Mouse (Mus musculus): Measurements from ENCODE around the gene Tmem160.

The Tmem160 gene

DNA sequence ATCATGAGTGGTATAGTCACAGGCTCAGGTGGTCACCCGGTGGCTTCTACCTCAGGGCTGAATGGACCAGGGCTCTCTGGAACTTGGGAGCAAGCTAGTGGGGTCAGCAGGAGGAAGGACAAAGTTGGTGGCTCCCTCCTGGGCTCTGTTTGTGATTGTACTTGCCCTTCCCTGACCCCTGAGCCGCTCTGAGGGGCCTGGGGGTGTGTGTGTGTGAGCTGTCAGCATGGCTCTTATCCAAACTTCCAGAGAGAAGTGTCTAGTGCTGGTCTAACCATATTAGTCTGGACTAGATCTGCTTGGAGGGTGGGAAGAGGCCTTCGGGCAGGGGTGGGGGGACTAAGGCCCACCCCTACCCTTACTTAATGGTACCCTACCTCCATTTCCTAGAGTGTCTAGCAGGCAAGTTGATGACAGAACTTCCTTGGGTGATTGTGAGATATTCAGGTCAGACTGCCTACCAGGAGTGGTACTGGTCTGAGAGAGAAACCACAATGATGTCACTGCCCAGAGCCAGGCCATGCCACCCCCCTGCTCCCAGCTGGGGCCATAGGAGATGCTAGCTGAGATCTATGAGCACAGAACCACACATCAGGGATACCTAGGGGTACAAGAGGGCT, 19.1 kb upstream of the Tmem160 start:
- in situ Hi-C loops (cut with MboI; ENCODE audit: unreplicated experiment in 2 of 2) = loop anchor here (5.0 kb wide), 1 partner anchor 36 kb away; no protein-coding TSS in a partner anchor

DNA sequence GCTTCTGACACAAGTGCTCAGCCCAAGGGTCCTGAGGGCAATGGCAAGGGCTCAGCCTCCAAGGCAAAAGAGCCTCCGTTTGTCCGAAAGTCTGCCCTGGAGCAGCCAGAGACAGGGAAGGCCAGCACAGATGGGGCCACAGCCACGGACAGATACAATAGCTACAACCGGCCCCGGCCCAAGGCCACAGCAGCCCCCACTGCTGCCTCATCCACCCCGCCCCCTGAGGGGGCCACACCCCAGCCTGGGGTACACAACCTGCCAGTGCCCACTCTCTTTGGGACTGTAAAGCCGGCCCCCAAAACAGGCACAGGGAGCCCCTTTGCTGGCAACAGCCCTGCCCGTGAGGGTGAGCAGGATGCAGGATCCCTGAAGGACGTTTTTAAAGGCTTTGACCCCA, 17.5 kb upstream of the Tmem160 start:
- in situ Hi-C loops (cut with MboI; ENCODE audit: unreplicated experiment in 2 of 2) = no loop called here

DNA sequence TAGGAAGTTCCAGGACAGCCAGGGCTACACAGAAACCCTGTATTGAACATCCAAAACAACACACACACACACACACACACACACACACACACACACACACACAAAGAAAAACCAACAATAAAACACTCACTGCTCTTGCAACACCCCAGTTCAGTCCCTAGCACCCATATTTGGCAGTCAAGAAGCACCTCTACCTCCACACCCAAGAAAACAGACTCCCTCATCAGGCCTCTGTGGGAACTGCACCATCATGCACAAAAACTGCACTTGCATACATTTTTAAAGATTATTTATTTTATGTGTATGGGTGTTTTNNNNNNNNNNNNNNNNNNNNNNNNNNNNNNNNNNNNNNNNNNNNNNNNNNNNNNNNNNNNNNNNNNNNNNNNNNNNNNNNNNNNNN, 11.3 kb upstream of the Tmem160 start:
- in situ Hi-C loops (cut with MboI; ENCODE audit: unreplicated experiment in 2 of 2) = no loop called here

DNA sequence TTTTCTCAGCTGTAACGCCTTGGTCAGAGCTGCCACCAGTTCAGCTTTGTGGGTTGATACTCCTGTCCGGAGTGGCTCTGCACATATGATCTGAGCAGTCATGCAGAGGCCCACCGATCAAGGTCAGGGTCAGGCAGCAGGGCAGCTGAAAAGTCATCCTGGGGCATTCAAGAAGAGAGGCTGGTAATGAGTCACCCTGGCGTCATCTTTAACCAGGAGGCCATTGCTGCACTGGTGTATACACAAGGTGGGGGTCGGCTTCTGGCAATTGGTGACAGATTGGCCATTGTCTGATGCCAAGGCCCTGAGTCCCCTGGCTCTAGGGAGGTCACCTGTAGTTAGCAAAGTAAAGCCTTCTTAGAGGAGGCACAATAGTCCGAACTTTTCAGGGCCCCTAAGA, 923 bp upstream of the Tmem160 start:
- in situ Hi-C loops (cut with MboI; ENCODE audit: unreplicated experiment in 2 of 2) = no loop called here

DNA sequence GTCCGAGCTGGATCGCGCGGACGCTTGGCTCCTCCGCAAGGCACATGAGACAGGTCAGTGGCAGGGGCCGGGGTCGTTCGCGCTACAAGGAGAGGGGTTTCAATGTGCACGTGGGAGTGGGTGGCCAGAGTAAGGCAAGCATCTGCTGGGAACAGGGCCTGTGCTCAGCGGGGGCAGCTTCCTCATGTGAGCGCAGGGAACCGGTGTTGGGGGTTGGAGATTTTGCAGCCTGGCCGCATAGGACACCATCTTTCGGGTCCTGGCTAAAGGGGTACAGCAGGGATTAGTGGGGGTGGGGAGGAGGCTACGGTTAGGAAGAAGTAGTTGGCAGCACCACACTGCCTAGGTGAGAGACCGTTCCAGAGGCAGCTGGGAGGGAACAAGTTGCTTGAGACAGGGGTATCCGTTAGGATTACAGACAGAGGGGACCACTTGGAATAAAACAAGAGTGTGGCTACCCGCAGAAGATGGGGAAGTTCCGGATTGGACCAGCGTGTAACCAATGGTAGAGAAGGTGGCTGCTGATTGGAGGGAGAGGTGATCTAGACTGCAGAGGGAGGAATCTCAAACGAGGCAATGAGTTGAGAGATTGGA, 636 bp downstream of the Tmem160 start:
- in situ Hi-C loops (cut with MboI; ENCODE audit: unreplicated experiment in 2 of 2) = no loop called here

DNA sequence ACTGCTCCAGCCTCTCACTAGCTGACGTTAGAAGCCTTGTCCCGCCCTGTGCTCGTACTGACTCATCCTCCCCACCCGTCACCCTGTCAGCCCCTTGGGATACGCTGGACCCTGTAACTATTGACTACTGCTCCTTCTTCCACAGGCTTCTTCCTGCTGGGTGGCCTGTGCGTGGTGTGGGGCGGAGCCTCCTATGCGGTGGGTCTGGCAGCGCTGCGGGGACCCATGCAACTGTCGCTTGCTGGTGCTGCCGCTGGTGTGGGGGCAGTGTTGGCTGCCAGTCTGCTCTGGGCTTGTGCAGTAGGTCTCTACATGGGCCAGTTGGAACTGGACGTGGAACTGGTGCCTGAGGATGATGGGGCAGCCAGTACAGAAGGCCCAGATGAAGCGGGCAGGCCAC, 2.4 kb downstream of the Tmem160 start:
- in situ Hi-C loops (cut with MboI; ENCODE audit: unreplicated experiment in 2 of 2) = no loop called here

DNA sequence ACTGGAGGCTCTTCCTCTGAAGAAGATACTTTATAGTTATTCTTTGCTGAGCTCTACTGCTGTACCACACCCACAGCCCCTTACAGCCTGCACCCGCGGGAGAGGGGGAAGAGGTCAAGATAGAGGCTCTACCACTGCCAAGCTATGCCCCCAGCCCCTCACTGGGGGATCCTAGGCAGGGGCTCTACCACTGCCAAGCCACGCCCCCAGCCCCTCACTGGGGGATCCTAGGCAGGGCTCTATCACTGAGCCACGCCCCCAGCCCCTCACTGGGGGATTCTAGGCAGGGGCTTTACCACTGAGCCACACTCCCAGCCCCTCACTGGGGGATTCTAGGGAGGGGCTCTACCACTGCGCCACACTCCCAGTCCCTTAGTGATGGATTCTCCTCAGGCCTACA, 3.7 kb downstream of the Tmem160 start:
- in situ Hi-C loops (cut with MboI; ENCODE audit: unreplicated experiment in 2 of 2) = no loop called here

DNA sequence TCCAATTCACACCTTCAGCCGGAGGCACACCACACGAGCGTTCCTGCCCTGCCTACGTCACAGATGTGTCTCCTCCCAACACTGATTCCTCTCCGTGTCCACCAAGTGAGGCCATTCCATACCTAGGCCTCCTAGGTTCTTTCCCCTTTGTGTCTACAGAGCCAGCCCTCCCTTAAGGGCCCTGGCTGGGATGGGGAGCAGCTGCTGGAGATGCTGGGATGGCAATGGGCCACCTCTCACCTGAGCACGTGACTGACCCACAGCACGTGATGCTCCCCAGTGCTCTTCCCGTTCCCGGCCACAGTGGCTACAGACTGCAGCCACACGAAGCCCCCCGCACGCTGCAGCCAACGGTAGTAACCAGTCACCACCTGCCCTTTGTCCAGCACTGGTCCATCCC, 8.0 kb downstream of the Tmem160 start:
- in situ Hi-C loops (cut with MboI; ENCODE audit: unreplicated experiment in 2 of 2) = loop anchor here (5.0 to 10.0 kb wide), 3 partner anchors 63 to 166 kb away; no protein-coding TSS in a partner anchor

DNA sequence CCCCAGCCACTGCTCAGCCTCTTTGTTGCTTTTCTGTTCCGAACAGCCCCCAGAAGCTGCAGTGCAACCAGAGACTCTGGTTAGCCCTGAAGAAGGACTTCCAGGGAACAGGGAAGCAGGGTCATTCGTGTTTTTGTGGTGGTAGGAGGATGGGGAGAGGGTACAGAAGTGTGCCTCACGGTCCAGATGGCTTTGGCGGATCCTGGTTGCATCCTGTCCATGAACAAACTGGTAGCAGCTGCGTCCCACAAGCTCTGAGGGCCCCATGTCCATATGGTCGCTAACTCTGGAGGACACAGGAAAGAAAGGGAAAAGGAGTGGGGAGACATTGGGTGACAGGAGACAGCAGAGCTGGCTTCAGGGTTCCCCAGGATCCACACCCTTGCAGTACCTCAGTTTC, 8.6 kb downstream of the Tmem160 start:
- in situ Hi-C loops (cut with MboI; ENCODE audit: unreplicated experiment in 2 of 2) = loop anchor here (5.0 to 10.0 kb wide), 3 partner anchors 64 to 166 kb away; no protein-coding TSS in a partner anchor

DNA sequence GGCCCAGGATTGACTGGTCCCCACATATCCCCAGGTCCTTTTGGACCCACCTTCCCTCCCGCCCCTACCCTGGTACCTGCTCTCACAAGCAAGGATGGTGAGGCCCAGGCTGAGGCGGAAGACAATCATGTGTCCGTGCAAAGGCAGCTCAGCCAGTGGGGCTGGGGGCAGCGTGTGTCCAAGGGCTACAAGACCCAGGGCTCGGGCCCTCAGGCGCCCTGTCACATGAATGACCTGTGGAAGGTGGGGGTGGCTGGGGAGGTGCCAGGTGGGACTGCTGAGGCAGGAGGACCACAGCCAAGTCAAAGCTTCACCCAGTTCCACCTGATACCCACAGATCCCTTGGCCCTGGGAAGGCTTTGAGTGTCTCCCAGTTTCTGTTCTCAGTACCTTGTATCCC, 9.1 kb downstream of the Tmem160 start:
- in situ Hi-C loops (cut with MboI; ENCODE audit: unreplicated experiment in 2 of 2) = loop anchor here (5.0 to 10.0 kb wide), 3 partner anchors 64 to 167 kb away; no protein-coding TSS in a partner anchor

DNA sequence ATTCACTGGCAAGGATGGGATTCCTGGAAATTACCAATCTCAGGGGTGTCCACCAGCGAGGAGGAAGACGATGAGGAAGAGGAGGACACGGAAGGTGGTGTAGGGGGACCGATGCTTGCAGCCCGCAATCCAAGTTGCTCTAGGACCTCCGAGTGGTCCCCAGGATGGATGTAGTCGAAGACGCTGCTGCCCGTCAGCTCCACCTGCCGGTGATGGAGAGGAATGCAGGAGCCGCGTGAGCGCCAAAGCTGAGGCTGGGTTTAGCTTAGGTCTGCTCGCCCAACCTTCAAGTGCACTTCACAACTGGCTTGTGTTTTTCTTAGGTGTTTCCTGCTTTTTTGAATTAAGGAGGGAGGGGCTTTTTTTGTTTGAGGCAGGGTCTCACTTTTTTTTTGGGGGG, 10.6 kb downstream of the Tmem160 start:
- in situ Hi-C loops (cut with MboI; ENCODE audit: unreplicated experiment in 2 of 2) = loop anchor here (5.0 to 10.0 kb wide), 3 partner anchors 66 to 168 kb away; no protein-coding TSS in a partner anchor

DNA sequence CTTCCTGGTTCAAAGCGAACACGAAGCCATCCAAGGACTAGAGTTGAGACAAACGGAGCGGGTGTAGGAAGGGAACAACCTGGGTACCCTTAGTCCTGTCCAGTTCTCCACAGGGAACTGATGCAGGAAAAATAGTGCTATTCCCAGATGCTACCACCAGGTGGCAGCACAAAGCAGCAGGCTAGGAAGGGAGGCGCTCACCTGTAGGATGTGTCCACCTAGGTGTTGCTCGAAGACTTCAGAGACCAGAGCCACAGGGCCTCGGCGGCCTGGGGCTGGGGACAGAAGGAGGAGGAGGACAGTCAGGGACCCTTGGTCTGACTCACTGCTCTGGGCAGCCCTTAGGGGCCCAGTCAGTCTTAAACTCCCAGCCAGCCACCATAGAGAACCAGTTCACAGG, 12.6 kb downstream of the Tmem160 start:
- in situ Hi-C loops (cut with MboI; ENCODE audit: unreplicated experiment in 2 of 2) = loop anchor here (10.0 kb wide), 2 partner anchors 90 to 170 kb away; no protein-coding TSS in a partner anchor

DNA sequence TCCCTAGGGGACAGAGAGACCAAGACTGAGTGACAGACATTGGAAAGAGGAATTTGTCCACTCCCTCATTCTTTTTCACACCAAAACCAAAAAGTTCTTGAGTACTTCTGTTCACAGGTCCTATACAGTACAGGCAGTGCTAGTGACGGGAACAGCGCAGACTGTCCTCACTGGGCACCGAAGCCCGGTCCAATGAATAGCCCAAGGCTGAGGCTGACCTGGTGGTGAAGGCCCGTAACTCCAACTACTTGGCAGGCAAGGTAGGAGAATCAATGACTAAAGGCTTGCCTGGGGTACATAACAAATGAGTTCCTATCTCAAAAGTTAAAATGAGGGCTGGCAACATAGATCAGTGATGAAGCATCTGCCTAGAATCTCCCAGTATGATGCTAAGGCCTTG, 13.0 kb downstream of the Tmem160 start:
- in situ Hi-C loops (cut with MboI; ENCODE audit: unreplicated experiment in 2 of 2) = loop anchor here (10.0 kb wide), 2 partner anchors 91 to 171 kb away; no protein-coding TSS in a partner anchor

DNA sequence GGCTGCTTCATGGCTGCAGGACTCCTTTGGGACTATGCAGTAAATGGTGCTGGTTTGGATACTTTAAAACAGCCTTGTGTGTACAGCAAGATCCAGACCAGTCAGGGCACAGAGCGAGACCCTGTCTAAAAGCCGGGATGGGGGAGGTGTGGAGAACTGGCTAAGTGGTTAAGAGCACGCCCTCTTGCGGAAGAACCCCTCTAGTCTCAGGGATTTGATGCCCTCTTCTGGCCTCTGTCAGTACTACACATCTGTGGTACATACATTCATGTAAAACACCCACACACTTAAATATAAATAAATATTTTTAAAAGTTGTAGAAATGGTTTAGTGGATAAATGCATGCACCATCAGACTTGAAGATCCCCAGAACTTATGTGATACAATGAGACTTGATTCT, 14.0 kb downstream of the Tmem160 start:
- in situ Hi-C loops (cut with MboI; ENCODE audit: unreplicated experiment in 2 of 2) = loop anchor here (10.0 kb wide), 2 partner anchors 92 to 172 kb away; no protein-coding TSS in a partner anchor

DNA sequence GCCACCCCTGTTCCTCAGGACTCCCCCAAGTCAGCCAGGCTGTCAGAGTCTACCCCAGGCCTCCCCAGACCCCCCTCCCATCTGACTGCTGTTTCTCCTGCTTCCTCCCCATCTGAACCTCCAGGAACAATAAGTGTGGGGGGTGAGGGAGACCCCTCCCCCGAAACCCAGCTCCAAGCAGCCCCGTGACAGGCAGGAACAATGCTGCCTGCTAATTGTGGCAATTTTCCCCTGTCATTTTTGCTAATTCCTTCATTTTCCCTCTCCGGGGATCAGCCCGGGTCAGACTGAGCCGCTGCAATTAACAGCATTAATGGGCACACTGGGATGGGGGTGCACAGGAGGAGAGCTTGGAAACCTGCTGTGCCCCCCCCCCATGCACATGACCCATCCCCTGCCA, 15.5 kb downstream of the Tmem160 start:
- in situ Hi-C loops (cut with MboI; ENCODE audit: unreplicated experiment in 2 of 2) = loop anchor here (10.0 kb wide), 2 partner anchors 93 to 173 kb away; no protein-coding TSS in a partner anchor

DNA sequence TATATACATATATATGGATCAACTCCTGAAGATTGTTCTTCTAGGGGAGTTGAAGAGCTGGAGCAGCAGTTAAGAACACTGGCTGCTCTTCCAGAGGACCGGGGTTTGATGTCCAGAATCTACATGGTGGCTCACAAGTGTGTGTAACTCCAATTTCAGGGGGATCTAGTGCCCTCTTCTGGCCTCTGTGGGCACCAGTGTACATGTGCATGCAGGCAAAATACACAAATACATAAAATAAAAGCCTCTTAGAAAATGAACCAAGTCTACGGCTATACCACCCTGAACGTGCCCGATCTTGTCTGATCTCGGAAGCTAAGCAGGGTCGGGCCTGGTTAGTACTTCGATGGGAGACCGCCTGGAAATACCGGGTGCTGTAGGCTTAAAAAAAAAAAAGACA, 19.0 kb downstream of the Tmem160 start:
- in situ Hi-C loops (cut with MboI; ENCODE audit: unreplicated experiment in 2 of 2) = no loop called here

DNA sequence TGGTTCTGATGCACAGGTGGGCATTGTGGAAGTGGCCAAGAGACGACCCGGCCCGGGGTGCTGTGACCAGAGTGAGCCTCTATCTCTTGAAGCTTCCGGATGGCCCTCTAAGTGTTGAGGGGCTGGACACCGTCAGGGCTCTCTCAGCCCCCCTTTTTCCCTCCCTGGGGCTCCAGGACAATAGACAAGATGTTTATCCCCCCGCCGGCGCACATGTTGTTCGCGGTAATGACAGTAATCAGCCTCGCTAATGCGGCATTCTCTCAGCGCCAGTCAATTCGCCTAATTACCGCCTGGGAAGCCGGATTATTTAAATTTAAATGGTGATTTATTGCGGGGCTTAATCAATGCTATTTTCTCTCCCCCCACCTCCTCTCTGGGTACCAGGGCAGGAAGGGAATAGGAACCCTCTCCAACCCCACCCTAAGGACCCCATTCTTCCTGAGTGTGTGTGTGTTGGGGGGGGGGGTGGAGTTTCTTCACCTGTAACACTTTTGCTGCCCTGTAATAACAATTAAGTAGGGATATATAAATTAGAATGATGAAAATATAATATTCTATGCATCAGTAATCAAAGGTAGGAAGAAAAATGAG, 19.6 kb downstream of the Tmem160 start:
- in situ Hi-C loops (cut with MboI; ENCODE audit: unreplicated experiment in 2 of 2) = no loop called here

DNA sequence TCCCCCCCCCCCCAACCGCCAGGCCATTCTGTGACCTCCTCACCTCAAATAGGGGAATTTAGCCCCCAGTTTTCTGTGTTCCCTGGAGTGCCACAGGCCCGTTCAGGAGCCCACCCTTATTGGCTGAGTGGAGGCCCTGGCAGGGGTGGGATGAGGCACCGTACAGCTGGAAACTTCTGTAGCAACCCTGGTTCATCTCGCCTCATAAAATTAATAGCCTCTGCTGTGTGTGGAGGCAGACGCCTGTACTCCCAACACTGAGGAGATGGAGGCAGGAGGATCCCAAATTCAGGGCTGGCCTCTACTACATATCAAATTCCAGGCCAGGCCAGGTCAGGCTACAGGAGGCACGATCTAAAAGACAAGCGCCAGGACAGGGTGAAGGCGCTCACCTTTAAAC, 21.3 kb downstream of the Tmem160 start:
- in situ Hi-C loops (cut with MboI; ENCODE audit: unreplicated experiment in 2 of 2) = no loop called here

DNA sequence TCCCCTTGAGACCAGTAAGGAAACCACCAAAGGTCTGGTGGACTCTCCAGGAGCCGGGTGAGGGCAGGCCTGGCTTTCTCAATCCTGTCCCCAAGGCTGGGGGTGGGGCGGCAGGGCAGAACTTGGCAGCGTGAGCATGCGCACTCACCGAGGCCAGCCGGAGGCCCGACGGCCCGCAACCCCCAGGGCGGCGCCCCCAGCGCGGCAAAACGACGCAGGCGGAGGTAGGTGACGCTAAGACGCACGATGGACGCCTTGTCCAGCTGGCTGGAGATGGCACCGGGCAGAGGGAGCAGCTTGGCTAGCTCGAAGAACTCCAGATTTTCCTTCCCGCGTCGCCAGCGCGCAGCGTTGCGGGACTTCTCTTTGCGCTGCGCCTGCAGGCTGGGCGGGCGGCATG, 21.9 kb downstream of the Tmem160 start:
- in situ Hi-C loops (cut with MboI; ENCODE audit: unreplicated experiment in 2 of 2) = no loop called here

DNA sequence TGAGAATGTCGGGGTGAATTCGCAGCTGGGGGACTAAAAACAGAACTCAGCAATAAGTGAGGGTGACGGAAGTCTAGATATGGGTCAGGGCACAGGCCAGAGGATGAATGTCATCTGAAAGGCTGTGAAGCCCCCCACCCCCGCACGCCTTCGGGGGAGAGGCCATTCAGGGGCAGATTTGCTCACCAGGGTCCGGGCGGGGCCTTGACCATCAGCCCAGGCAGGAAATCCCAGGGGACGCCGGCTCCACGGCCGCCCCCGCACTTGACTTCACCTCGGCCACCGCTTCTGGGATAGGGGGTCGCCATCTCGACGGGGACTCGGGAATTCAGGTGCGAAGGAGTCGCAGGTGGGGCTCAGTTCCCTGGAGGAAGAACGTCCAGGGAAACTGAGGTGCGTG, 22.7 kb downstream of the Tmem160 start:
- in situ Hi-C loops (cut with MboI; ENCODE audit: unreplicated experiment in 2 of 2) = no loop called here

DNA sequence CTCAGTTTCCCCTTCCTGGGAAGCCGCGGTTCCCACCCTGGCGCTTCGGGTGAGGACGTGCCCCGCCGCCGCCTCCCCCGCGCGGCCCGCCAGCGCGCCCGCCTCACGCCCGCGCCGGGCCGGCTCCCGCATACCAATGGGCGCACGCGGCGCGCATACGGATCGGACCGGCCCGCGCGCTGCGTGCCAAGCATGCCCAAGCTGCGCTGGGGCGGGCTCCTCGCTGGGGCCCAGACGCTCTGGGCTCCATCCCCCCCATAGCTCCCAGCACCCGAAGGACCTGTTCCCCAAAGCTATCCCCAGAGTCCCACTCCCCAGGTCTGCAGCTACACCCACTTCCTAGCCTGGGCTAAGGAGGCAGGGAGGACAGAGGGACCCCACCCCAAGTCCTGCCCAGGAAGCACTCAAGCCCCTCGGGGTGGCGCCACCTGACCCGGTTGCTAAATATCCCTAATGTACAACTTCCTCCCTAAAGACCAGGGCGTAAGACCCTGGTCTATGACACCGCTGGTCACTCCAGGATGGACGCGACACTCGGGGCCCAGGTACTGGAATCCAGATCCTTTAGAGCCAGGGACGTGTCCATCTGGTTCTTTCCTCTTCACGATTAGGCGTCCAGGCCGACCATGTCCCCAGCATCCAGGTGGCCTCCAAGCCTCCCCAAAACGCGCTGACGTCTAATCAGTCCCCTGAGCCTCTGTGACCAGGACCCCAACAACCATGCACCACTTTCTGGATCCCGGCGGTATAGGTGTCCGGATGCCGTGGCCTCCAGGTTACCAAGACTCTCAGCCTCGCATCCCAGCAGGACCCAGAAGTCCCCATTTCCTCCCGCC, 23.4 kb downstream of the Tmem160 start:
- in situ Hi-C loops (cut with MboI; ENCODE audit: unreplicated experiment in 2 of 2) = no loop called here
